Mouse (Mus musculus): Measurements from ENCODE around the gene Manbal. TPM values are rescaled to one million over a fixed set of nuclear protein-coding genes. Genes with fewer than 3 reads are reported as not detected.
A peak's percentile ranks its signal among the peaks of the same experiment; 100 is the strongest.
"Not testable (repeated sequence)": the region's sequence is repeated elsewhere in the genome, so short reads cannot be mapped to it uniquely, and the experiment has no call there.

The Manbal gene
- polyA plus RNA-seq, 1 experiment from 2014 or later, result 60.9 TPM

DNA sequence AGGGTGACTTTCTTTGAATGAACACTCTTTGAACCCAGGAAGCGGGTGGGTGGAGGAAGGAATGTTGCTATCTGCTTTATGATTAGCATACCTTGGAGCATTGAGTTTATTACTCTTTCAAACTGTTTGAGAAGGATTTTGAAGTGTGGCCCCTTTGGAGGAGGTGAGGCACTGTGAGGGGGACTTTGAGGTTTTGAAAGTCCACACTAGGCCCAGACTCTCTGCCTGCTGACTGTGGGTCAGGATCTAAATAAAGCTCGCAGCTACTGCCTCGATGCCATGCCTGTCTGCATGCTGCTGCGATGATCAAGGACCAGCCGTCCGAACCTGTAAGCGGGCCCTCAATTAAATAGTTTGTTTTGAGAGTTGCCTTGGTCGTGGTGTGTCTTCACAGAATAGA lies 7.7 kb downstream of the Manbal start:
- no peak overlapping the region for H3K9ac ChIP-seq (ENCODE audit: low read depth, low read length)
- H3K4me1 ChIP-seq (replicated peaks; ENCODE audit: control insufficient read depth, insufficient read depth, low read length), result peaks cover 8% of the 10 kb centered on the region
- 27% methylated on average over 8 of the region's 8 CpGs for WGBS
- ATAC-seq, result peak; percentile 36; the same call in 1 of the 2 replicates
- H3K27me3 ChIP-seq (replicated peaks; ENCODE audit: control insufficient read depth, insufficient read depth, low read length), result no peaks in the 10 kb centered on the region
- no peaks in the 10 kb centered on the region for H3K9me3 ChIP-seq (ENCODE audit: control insufficient read depth)
- H3K27ac ChIP-seq (ENCODE audit: low read depth, low read length), result peak overlapping the region; percentile 66; the same call in 1 of the 2 replicates
- no peak for TF ChIP-seq CTCF (IDR thresholded peaks at IDR 0.05; ENCODE audit: low read depth)
- H3K4me3 ChIP-seq (ENCODE audit: low read depth, low read length), result no peak overlapping the region
- 0 out of 2 replicates have a peak, but pooled peaks cover 11% of the 10 kb centered on the region for H3K36me3 ChIP-seq (ENCODE audit: control insufficient read depth, insufficient read depth)
- H3K4me2 ChIP-seq (replicated peaks; ENCODE audit: low read depth), result no peak overlapping the region

DNA sequence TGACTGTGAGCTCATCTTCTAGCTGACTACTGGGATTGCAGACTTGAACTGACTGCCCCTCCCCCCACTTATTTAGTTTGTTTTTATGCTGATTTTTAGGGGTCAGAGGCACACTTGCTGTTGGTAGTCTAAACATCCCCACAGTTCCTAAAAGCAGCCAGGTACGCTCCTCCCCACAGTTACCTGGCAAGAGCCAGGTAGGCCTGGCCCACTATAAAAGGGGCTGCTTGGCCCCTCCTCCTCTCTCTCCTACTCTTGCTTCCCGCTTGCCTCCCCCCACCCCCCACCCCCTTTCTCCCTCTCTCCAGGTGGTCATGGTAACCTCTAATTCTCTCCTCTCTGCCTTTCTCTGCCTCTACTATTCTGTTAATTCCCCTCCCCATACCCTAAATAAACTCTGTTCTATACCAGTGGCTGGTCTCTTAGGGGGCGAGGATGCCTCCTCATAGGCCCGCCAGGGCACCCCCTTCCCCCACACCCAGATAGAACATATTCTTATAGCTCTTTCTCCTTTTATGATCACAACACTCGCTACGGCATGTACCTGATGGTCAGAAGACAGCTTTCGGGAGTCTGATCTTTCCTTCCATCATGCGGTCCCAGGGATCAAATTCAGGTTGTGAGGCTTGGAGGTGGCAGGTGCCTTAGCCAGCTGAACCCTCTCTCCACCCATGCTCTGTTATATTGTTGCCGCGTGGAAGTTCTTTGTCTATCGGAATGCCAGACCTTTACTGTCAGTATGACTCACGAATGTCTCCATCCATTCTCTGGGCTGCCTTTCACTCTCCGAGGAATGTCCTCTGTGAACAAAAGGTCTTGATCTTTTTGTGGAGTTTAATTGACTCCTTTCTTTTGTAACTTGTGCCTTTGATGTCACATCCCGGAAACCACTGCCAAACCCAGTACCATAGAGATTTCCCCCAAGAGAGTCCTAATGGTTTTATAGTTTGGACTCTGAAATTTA lies 8.7 kb downstream of the Manbal start:
- H3K4me3 ChIP-seq (ENCODE audit: low read depth, low read length), result no peak overlapping the region
- no peak overlapping the region for H3K9ac ChIP-seq (ENCODE audit: low read depth, low read length)
- TF ChIP-seq CTCF (IDR thresholded peaks at IDR 0.05; ENCODE audit: low read depth), result no peak
- no peaks in the 10 kb centered on the region for H3K27me3 ChIP-seq (replicated peaks; ENCODE audit: control insufficient read depth, insufficient read depth, low read length)
- H3K36me3 ChIP-seq (ENCODE audit: control insufficient read depth, insufficient read depth), result peaks cover 18% of the 10 kb centered on the region
- peaks cover 8% of the 10 kb centered on the region for H3K4me1 ChIP-seq (replicated peaks; ENCODE audit: control insufficient read depth, insufficient read depth, low read length)
- 34% methylated on average over 14 of the region's 14 CpGs for WGBS
- no peak for ATAC-seq
- no peaks in the 10 kb centered on the region for H3K9me3 ChIP-seq (ENCODE audit: control insufficient read depth)
- H3K4me2 ChIP-seq (replicated peaks; ENCODE audit: low read depth), result peak overlapping the region; percentile 28
- H3K27ac ChIP-seq (ENCODE audit: low read depth, low read length), result peak overlapping the region; percentile 66; the same call in 1 of the 2 replicates

DNA sequence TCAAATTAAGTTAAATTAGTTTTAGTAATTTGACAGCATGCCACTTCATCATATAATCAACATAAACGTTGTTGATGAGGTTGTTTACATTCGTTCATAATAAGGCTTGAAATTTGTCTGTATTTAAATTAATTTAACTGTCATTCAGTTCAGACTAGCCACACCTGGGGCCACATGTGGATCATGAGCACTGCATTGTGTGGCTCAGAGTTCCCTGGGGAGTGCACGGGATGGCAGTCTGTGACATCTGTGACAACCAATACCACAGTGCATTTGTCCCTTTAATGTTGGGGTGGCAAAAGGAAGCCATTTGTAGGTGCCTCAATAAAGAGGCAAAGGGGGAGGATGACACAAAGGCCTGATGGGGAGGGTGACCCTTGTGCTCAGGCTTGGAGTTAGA lies 9.6 kb downstream of the Manbal start:
- no peak for ATAC-seq
- no peak for TF ChIP-seq CTCF (IDR thresholded peaks at IDR 0.05; ENCODE audit: low read depth)

DNA sequence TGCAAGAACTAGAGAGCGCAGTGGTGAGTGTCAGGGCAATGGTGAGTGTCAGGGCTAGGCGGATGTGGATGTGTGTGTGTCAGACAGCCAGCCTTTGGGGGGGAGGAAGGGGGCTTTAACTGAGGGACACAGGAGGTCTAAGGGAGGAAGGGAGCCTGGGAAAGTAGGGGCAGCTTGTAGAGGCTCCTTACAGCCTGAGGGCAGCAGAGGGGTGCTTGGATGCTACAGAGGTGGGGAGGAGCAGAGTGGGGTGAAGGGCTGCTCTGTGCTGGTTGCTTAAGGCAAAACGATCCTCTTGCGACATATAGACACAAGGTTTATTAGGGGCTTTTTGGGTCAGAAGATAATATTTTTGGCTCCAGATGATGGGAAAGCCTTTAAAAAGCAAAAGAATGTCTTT lies 17.4 kb downstream of the Manbal start:
- WGBS, result 90% methylated on average over 4 of the region's 4 CpGs
- no peak overlapping the region for H3K9ac ChIP-seq (ENCODE audit: low read depth, low read length)

More for the DNA sequence above, 9.6 kb downstream of the Manbal start:
- 64% methylated on average over 3 of the region's 3 CpGs for WGBS
- Histone ChIP-seq H3K4me1 (replicated peaks; ENCODE audit: control insufficient read depth, insufficient read depth, low read length) (peaks cover 8% of the 10 kb centered on the region), H3K4me3 (ENCODE audit: low read depth, low read length) (no peak overlapping the region), H3K27ac (ENCODE audit: low read depth, low read length) (no peak overlapping the region), H3K4me2 (replicated peaks; ENCODE audit: low read depth) (no peak overlapping the region), H3K9ac (ENCODE audit: low read depth, low read length) (no peak overlapping the region), H3K36me3 (ENCODE audit: control insufficient read depth, insufficient read depth) (peaks cover 23% of the 10 kb centered on the region), H3K27me3 (replicated peaks; ENCODE audit: control insufficient read depth, insufficient read depth, low read length) (no peaks in the 10 kb centered on the region), H3K9me3 (ENCODE audit: control insufficient read depth) (no peaks in the 10 kb centered on the region)

DNA sequence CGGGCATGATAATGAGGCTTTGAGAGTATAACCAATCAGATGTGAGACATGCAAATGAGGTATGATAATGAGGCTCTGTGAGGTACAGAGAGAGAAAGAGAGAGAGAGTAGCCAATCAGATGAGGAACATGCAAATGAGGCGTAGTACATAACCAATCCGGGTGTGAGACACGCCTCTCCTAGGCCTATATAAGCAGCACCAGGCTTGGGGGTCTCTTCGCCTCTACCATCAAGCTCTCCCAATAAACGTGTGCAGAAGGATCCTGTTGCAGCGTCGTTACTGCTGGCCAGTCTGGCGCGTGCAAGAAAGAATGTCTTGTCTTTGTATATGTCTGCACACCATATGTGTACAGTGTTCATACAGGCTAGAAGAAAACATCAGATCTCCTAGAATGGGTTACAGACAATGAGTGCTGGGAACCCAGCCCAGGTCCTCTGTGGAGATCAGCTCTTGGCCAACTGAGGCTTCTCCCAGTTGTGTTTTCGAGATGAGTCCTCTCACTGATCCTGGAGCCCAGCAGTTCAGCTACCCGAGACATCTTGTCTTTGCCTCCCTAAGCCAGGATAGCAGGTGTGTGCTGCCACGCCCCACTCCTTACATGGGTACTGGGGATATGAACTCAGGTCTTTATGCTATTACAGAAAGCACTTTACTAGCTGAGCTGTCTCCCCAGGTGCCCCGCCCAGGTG lies 21.7 kb downstream of the Manbal start:
- ATAC-seq; H3K4me1 ChIP-seq (replicated peaks; ENCODE audit: control insufficient read depth, insufficient read depth, low read length); H3K9me3 ChIP-seq (ENCODE audit: control insufficient read depth); H3K4me2 ChIP-seq (replicated peaks; ENCODE audit: low read depth); H3K27ac ChIP-seq (ENCODE audit: low read depth, low read length); H3K9ac ChIP-seq (ENCODE audit: low read depth, low read length); H3K27me3 ChIP-seq (replicated peaks; ENCODE audit: control insufficient read depth, insufficient read depth, low read length); H3K4me3 ChIP-seq (ENCODE audit: low read depth, low read length): not testable (repeated sequence)
- H3K36me3 ChIP-seq (ENCODE audit: control insufficient read depth, insufficient read depth), result peaks cover 18% of the 10 kb centered on the region; the same call in 1 of the 2 replicates
- WGBS, result 93% methylated on average over 14 of the region's 14 CpGs

More for the DNA sequence above, 17.4 kb downstream of the Manbal start:
- Histone ChIP-seq H3K9me3 (ENCODE audit: control insufficient read depth) (no peaks in the 10 kb centered on the region), H3K4me3 (ENCODE audit: low read depth, low read length) (no peak overlapping the region), H3K27ac (ENCODE audit: low read depth, low read length) (no peak overlapping the region), H3K4me2 (replicated peaks; ENCODE audit: low read depth) (no peak overlapping the region), H3K36me3 (ENCODE audit: control insufficient read depth, insufficient read depth) (peaks cover 43% of the 10 kb centered on the region), H3K4me1 (replicated peaks; ENCODE audit: control insufficient read depth, insufficient read depth, low read length) (no peaks in the 10 kb centered on the region), H3K27me3 (replicated peaks; ENCODE audit: control insufficient read depth, insufficient read depth, low read length) (no peaks in the 10 kb centered on the region)
- no peak for TF ChIP-seq CTCF (IDR thresholded peaks at IDR 0.05; ENCODE audit: low read depth)
- no peak for ATAC-seq

DNA sequence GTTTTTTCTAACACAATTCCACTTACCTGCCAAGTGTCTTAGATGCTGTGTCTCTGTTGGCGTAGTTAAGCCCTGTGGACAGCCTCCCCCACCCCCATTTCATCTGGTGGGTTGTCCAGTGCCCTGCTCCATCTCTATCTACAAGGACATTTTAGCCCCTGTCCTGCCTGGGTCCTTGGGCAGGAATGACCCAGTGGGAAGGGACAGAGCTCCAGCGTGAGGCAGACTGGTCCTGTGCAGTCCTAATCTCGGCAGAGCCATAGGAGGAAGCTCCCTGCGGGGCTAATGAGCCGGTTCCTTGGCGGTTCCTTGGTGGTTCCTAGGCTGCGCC lies 22.2 kb downstream of the Manbal start:
- Histone ChIP-seq H3K4me1 (replicated peaks; ENCODE audit: control insufficient read depth, insufficient read depth, low read length) (no peaks in the 10 kb centered on the region), H3K27me3 (replicated peaks; ENCODE audit: control insufficient read depth, insufficient read depth, low read length) (no peaks in the 10 kb centered on the region), H3K4me2 (replicated peaks; ENCODE audit: low read depth) (no peak overlapping the region), H3K36me3 (ENCODE audit: control insufficient read depth, insufficient read depth) (peaks cover 18% of the 10 kb centered on the region; the same call in 1 of the 2 replicates), H3K9ac (ENCODE audit: low read depth, low read length) (no peak overlapping the region), H3K9me3 (ENCODE audit: control insufficient read depth) (no peaks in the 10 kb centered on the region), H3K4me3 (ENCODE audit: low read depth, low read length) (no peak overlapping the region), H3K27ac (ENCODE audit: low read depth, low read length) (no peak overlapping the region)
- WGBS, result 83% methylated on average over 7 of the region's 7 CpGs
- no peak for TF ChIP-seq CTCF (IDR thresholded peaks at IDR 0.05; ENCODE audit: low read depth)
- ATAC-seq, result no peak
